Mouse (Mus musculus): ENCODE results near the gene 1700057G04Rik. TPM values are rescaled to one million over a fixed set of nuclear protein-coding genes. Genes with fewer than 3 reads are reported as not detected.
A peak's percentile ranks its signal among the peaks of the same experiment; 100 is the strongest.

Gene 1700057G04Rik
- polyA plus RNA-seq, 1 experiment from 2014 or later = not detected

DNA sequence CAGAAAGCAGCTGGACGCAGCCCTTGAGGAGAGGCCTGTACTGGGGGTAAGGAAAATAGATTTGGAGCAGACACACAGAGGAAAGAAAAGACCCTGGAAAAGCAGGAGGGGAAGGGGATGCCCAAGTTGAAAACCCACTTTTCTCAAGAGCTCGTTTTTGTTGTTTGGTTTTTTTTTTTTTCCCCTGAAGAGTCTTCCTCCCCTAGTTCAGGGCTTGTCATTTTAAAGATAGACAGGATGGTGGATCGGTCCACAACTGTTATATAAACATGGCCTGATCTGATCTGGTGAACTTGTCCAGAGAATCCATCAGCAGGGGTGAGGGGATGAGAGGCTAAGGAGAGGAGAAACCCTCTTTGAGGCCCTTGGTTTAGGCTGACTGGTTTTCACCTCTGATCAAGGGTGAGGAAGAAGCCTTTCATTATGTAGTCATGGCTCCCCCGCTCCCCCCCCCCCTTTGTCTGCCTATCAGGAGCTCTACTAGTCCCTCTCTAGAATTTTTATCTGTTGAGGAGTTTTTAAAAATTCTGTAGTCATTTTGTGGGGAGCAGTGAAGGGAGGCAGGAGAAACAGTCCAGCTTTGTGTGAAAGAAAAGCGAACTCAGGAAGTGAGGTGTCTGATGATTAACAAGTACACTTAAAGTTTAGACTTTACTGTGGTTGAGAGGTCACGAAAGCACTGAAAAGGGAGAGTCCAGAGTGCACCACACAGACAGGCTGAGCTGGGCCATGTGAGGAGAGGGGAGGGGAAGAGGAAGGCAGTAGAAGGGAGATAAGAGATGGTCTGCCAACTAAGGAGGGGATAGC is 35.0 kb upstream of the 1700057G04Rik start:
- H3K27ac ChIP-seq (ENCODE audit: low read length) = peak overlapping the region; percentile 11; the same call in 1 of the 2 replicates
- no peaks in the 10 kb centered on the region for H3K9me3 ChIP-seq (replicated peaks; ENCODE audit: control insufficient read depth, low read length)
- peaks cover 22% of the 10 kb centered on the region for H3K4me1 ChIP-seq (ENCODE audit: control insufficient read depth, insufficient read depth, low read length)
- no peak for ATAC-seq (replicated peaks; ENCODE audit: extremely low read depth, insufficient read depth, low FRiP score)
- peaks cover 9% of the 10 kb centered on the region for H3K36me3 ChIP-seq (ENCODE audit: control insufficient read depth, insufficient read depth)
- no peak overlapping the region for H3K9ac ChIP-seq (ENCODE audit: low read length)
- 53% methylated on average over 6 of the region's 6 CpGs for WGBS
- H3K4me2 ChIP-seq (ENCODE audit: low read depth, low read length) = no peak overlapping the region
- H3K4me3 ChIP-seq (ENCODE audit: low read length) = no peak overlapping the region
- no peaks in the 10 kb centered on the region for H3K27me3 ChIP-seq (ENCODE audit: control insufficient read depth, insufficient read depth, low read length)

DNA sequence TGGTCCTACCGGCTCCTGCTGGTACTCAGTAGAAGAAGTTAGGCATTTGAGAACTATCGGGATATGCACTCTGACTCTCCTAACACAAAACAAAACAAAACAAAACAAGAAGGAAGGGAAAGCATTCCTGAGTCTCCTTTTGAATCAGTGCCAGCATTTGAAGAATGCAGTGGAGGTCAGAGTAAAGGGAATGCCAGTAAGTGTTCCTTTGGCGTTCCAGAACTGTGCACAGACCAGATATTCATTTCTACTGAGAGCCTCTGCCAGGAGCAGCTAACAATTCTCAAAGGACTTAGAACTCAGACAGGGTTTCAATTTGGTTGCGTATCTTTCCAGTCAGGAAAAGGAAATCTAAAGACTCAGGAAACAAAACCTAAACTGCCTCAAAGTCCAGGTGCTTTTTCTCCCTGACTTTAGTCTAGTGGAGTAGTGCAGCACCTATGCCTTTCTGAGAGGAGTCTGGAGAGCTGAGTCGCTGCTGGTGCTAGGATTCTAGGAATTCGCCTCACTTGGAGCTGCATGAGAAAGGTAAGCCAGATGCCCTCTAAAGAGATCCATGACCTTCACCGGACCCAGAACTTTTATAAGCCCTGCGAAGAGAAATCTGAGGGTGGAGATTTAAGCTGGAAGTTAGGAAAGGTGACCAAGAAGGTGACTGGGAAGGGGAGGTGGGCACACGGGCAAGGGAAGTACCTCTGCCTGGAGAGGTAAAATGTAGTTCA is 33.5 kb upstream of the 1700057G04Rik start, which contains the start of gene Plscr2:
Gene Plscr2, plus strand, starts transcription at position 117 of the 722 bp plus-strand sequence.
- Histone ChIP-seq H3K4me3 (ENCODE audit: low read length) (peak within 1 kb of the TSS; percentile 51), H3K27ac (ENCODE audit: low read length) (peak within 1 kb of the TSS; percentile 92), H3K9ac (ENCODE audit: low read length) (peak within 1 kb of the TSS; percentile 71), H3K9me3 (replicated peaks; ENCODE audit: control insufficient read depth, low read length) (no peaks in the 10 kb centered on the region), H3K36me3 (ENCODE audit: control insufficient read depth, insufficient read depth) (no peaks in the 10 kb centered on the region; the same call in 1 of the 2 replicates), H3K4me2 (ENCODE audit: low read depth, low read length) (peak within 1 kb of the TSS; percentile 61), H3K27me3 (ENCODE audit: control insufficient read depth, insufficient read depth, low read length) (no peaks in the 10 kb centered on the region), H3K4me1 (ENCODE audit: control insufficient read depth, insufficient read depth, low read length) (peaks cover 22% of the 10 kb centered on the region)
- WGBS = 35% methylated on average over 9 of the region's 9 CpGs
- ATAC-seq (replicated peaks; ENCODE audit: extremely low read depth, insufficient read depth, low FRiP score) = peak; percentile 72

DNA sequence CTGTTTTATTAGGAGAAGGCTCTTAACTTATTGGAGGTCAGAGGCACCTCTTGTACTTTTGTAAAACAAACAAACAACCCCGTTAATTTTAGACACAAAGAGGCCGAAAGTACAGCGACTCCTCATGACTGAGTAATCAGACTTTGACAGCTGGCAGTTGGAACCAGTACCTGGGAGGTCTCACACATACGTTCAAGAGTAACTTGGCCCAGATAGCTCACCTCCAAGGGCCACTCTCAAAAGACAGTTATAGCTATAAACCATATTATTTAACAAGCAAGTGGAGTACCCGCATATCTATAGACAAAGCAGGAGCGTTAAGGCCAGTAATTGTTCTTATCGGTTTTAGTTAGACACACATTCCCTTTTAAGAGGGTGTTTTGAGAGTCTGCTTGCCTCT is 32.8 kb upstream of the 1700057G04Rik start:
- peak overlapping the region; percentile 61 for H3K4me2 ChIP-seq (ENCODE audit: low read depth, low read length)

DNA sequence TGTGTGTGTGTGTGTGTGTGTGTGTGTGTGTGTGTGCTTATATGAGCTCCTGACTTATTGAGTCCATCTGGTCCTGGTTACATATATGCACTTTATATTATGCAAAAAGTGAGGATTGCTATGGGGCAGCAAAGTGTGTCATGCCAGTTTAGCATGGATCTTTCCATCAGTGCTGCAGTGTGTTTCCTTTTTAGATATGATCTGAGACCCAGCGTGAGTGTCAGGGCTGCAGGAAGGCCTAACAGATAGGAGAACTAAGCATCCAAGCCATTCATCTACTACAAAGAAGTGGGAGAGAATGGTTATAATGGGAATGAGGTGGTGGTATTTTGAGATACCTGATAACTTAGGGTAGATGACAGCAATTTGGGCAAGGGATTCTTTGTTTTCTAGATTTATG is 29.1 kb upstream of the 1700057G04Rik start:
- no peak for ATAC-seq (replicated peaks; ENCODE audit: extremely low read depth, insufficient read depth, low FRiP score)
- WGBS = 73% methylated on average over 1 of the region's 1 CpGs
- Histone ChIP-seq H3K4me1 (ENCODE audit: control insufficient read depth, insufficient read depth, low read length) (peaks cover 6% of the 10 kb centered on the region; the same call in 1 of the 2 replicates), H3K9me3 (replicated peaks; ENCODE audit: control insufficient read depth, low read length) (no peaks in the 10 kb centered on the region), H3K36me3 (ENCODE audit: control insufficient read depth, insufficient read depth) (no peaks in the 10 kb centered on the region), H3K4me2 (ENCODE audit: low read depth, low read length) (no peak overlapping the region), H3K9ac (ENCODE audit: low read length) (no peak overlapping the region), H3K27ac (ENCODE audit: low read length) (no peak overlapping the region), H3K27me3 (ENCODE audit: control insufficient read depth, insufficient read depth, low read length) (no peaks in the 10 kb centered on the region), H3K4me3 (ENCODE audit: low read length) (no peak overlapping the region)

More for the DNA sequence above, 32.8 kb upstream of the 1700057G04Rik start:
- no peaks in the 10 kb centered on the region for H3K36me3 ChIP-seq (ENCODE audit: control insufficient read depth, insufficient read depth)
- peak overlapping the region; percentile 71 for H3K9ac ChIP-seq (ENCODE audit: low read length)
- peaks cover 16% of the 10 kb centered on the region for H3K4me1 ChIP-seq (ENCODE audit: control insufficient read depth, insufficient read depth, low read length)
- ATAC-seq (replicated peaks; ENCODE audit: extremely low read depth, insufficient read depth, low FRiP score) = no peak
- WGBS = 24% methylated on average over 7 of the region's 7 CpGs
- peak overlapping the region; percentile 92 for H3K27ac ChIP-seq (ENCODE audit: low read length)
- no peaks in the 10 kb centered on the region for H3K27me3 ChIP-seq (ENCODE audit: control insufficient read depth, insufficient read depth, low read length)
- H3K9me3 ChIP-seq (replicated peaks; ENCODE audit: control insufficient read depth, low read length) = no peaks in the 10 kb centered on the region
- H3K4me3 ChIP-seq (ENCODE audit: low read length) = peak overlapping the region; percentile 51

DNA sequence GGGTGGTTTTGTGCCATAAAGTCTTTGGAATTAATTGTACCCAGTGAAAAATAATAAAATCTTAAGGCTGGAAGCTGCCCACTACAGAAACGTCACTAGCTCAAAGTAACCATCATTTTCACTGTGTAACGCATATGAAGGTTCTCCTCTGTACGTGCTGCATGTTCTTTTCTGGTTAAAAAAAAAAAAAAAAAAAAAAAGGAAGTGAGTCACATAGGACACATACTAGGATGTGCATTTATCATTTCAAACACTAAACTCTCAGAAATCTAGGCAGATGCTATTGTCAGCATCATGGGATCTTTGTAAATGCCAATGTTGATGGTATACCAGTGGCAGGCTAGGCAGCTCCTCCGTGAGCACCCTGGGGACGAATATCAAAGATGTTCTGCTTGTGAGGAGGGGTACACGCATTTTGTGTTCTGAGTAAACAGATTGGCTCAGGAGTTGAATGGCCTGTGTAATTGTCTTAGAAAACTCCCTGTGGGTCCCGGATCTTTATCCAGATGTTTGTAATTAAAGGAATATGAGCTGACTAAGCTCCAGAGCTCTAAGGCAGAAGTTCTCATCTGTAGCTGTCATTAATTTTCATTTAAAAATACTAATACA is 26.5 kb upstream of the 1700057G04Rik start:
- H3K9me3 ChIP-seq (replicated peaks; ENCODE audit: control insufficient read depth, low read length) = no peaks in the 10 kb centered on the region
- H3K36me3 ChIP-seq (ENCODE audit: control insufficient read depth, insufficient read depth) = peaks cover 2% of the 10 kb centered on the region; the same call in 1 of the 2 replicates
- no peaks in the 10 kb centered on the region for H3K4me1 ChIP-seq (ENCODE audit: control insufficient read depth, insufficient read depth, low read length)
- H3K4me2 ChIP-seq (ENCODE audit: low read depth, low read length) = no peak overlapping the region
- H3K27ac ChIP-seq (ENCODE audit: low read length) = no peak overlapping the region
- H3K4me3 ChIP-seq (ENCODE audit: low read length) = no peak overlapping the region
- ATAC-seq (replicated peaks; ENCODE audit: extremely low read depth, insufficient read depth, low FRiP score) = no peak
- WGBS = 59% methylated on average over 7 of the region's 7 CpGs
- H3K27me3 ChIP-seq (ENCODE audit: control insufficient read depth, insufficient read depth, low read length) = no peaks in the 10 kb centered on the region
- H3K9ac ChIP-seq (ENCODE audit: low read length) = no peak overlapping the region

DNA sequence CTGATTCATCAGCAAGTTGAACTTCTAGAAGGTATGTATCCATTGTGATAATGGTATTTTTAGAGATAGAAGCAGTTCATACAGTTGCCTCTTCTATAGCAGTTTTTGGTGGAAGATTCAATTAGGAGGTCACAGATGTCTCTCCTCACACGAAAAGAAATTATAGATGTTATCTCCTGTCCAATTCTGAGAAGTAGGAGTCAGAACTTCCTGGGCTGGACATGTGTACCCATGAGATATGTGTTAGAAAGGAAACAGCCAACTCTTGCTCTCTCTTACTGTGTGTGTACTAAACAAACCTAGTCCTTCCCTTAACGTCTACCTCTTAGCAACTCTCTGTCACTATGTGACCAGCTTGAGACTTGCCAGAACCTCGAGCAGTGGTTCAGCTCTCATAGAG is 19.5 kb upstream of the 1700057G04Rik start:
- no peaks in the 10 kb centered on the region for H3K27me3 ChIP-seq (ENCODE audit: control insufficient read depth, insufficient read depth, low read length)
- no peak overlapping the region for H3K4me2 ChIP-seq (ENCODE audit: low read depth, low read length)
- no peak for ATAC-seq (replicated peaks; ENCODE audit: extremely low read depth, insufficient read depth, low FRiP score)
- no peaks in the 10 kb centered on the region for H3K4me1 ChIP-seq (ENCODE audit: control insufficient read depth, insufficient read depth, low read length)
- no peaks in the 10 kb centered on the region for H3K9me3 ChIP-seq (replicated peaks; ENCODE audit: control insufficient read depth, low read length)
- WGBS = 45% methylated on average over 3 of the region's 3 CpGs
- H3K9ac ChIP-seq (ENCODE audit: low read length) = no peak overlapping the region
- H3K27ac ChIP-seq (ENCODE audit: low read length) = no peak overlapping the region
- peaks cover 5% of the 10 kb centered on the region for H3K36me3 ChIP-seq (ENCODE audit: control insufficient read depth, insufficient read depth)
- H3K4me3 ChIP-seq (ENCODE audit: low read length) = no peak overlapping the region

DNA sequence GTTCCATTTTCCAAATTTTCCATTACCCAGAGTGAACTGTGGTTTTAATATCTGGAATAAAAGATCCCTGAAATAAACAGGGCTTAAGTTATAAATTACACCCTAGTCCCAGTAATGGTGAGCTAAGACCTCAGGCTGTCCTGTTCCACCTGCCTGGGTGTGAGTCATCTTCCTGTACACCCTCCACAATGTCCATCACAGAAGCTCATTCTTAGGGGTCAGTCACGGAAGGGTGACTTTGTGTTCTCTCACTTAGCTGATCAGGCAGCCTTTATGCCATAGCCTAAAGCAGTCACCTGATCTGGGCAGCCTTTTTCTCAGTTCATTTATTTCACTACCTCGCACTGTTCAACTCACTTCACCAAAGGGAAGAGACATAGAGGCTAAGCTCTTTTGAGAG is 17.0 kb upstream of the 1700057G04Rik start:
- ATAC-seq (replicated peaks; ENCODE audit: extremely low read depth, insufficient read depth, low FRiP score) = no peak
- Histone ChIP-seq H3K27ac (ENCODE audit: low read length) (no peak overlapping the region), H3K27me3 (ENCODE audit: control insufficient read depth, insufficient read depth, low read length) (no peaks in the 10 kb centered on the region), H3K4me2 (ENCODE audit: low read depth, low read length) (no peak overlapping the region), H3K4me1 (ENCODE audit: control insufficient read depth, insufficient read depth, low read length) (no peaks in the 10 kb centered on the region), H3K9me3 (replicated peaks; ENCODE audit: control insufficient read depth, low read length) (no peaks in the 10 kb centered on the region), H3K36me3 (ENCODE audit: control insufficient read depth, insufficient read depth) (peaks cover 5% of the 10 kb centered on the region), H3K4me3 (ENCODE audit: low read length) (no peak overlapping the region), H3K9ac (ENCODE audit: low read length) (no peak overlapping the region)
- 76% methylated on average over 2 of the region's 2 CpGs for WGBS

DNA sequence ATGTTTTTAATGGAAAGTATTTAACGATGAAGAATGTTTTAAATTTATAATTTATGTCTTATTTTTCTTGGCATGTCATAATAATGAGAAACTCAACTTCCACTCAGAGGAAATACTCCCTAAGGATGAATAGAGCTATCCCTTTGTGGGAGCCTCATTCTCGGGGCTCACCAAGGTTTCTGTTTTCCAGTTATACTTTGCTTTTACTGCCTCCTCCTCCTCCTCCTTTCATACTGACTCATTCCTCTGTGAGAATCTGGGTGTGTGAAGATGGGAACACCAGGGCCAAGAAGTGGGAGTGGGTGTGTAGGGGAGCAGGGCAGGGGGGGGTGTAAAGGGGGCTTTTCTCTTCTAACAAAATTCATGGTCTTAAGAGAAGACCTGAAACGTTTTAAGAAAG is 16.3 kb upstream of the 1700057G04Rik start:
- no peaks in the 10 kb centered on the region for H3K27me3 ChIP-seq (ENCODE audit: control insufficient read depth, insufficient read depth, low read length)
- H3K27ac ChIP-seq (ENCODE audit: low read length) = no peak overlapping the region
- no peaks in the 10 kb centered on the region for H3K9me3 ChIP-seq (replicated peaks; ENCODE audit: control insufficient read depth, low read length)
- no peak overlapping the region for H3K4me2 ChIP-seq (ENCODE audit: low read depth, low read length)
- no peak for ATAC-seq (replicated peaks; ENCODE audit: extremely low read depth, insufficient read depth, low FRiP score)
- H3K4me3 ChIP-seq (ENCODE audit: low read length) = no peak overlapping the region
- H3K9ac ChIP-seq (ENCODE audit: low read length) = no peak overlapping the region
- WGBS = 49% methylated on average over 3 of the region's 3 CpGs
- no peaks in the 10 kb centered on the region for H3K4me1 ChIP-seq (ENCODE audit: control insufficient read depth, insufficient read depth, low read length)
- H3K36me3 ChIP-seq (ENCODE audit: control insufficient read depth, insufficient read depth) = peaks cover 3% of the 10 kb centered on the region

Measured in heart, embryonic 16.5 days (tissue).